Mouse (Mus musculus) testis, adult 2 months (tissue): ENCODE measurements at regions not wholly inside any gene's neighbourhood (a gene's known extent, or its start where the extent isn't known, plus 50 kb on each side); places are given as distances from the start of the nearest gene placed in this dataset.

ENCODE experiments used
- CTCF ChIP-seq: fragments of 200-500 bp; IDR thresholded peaks from 2 replicates; pipeline ENCODE4 v1.5.1; 2012; ENCODE audit warnings: low read depth, mild to moderate bottlenecking, inconsistent platforms, low read length, moderate library complexity; ENCODE audit not compliant: control insufficient read depth, insufficient read depth, insufficient replicate concordance
- POLR2A ChIP-seq: fragments of 200-500 bp; IDR thresholded peaks from 2 replicates; pipeline ENCODE4 v1.6.1; 2012; ENCODE audit warnings: low read depth, mild to moderate bottlenecking, inconsistent platforms, low read length, moderate library complexity; ENCODE audit not compliant: control insufficient read depth

DNA sequence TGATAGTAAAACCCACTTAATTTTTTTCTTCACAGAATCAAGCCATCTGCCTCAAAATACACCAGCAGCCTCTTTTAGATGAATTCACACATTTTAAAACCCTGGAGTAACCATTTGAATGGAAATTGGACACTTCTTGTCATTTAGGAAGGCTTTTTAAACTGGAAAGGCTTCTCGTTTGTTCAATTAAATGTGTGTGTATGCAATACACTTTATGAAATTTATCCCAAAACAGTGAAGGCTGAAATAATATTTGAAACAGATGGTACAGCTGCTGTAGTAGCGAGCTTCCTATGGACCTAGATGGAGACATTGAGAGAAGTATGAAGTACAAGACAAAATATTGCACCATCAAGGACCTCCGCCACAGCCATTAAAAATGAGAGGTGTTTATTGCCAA lies 121.1 kb upstream of the Zpld1 start:
- no peak for TF ChIP-seq CTCF
- TF ChIP-seq POLR2A: no peak
